Mouse (Mus musculus) limb, embryonic 14.5 days (tissue): Measurements from ENCODE around the gene Ms4a2. TPM values are rescaled to one million over a fixed set of nuclear protein-coding genes. Genes with fewer than 3 reads are reported as not detected.

Experiments used
- ATAC-seq: fragments of 200-750 bp; cut with Nextera tagmentation; 2 replicates; pipeline ENCODE4 v1.8.0; 2017; ENCODE audit warnings: low read depth, moderate number of reproducible peaks, moderate TSS enrichment; ENCODE audit not compliant: low FRiP score
- DNase-seq: peaks from one replicate; pipeline ENCODE4 v3.0.0-alpha.2; 2015; ENCODE audit warnings: low spot score
- H3K27ac ChIP-seq: fragments of 300-500 bp; sonication (generic); replicated peaks from 2 replicates; pipeline ENCODE4 v1.5.1; 2014; ENCODE audit warnings: low read depth, mild to moderate bottlenecking, low read length, moderate library complexity, mixed read lengths
- H3K27me3 ChIP-seq: fragments of 300-500 bp; sonication (generic); 2 replicates; pipeline ENCODE4 v1.6.1; 2014; ENCODE audit warnings: low read length, mixed read lengths; ENCODE audit not compliant: control insufficient read depth, insufficient read depth
- H3K36me3 ChIP-seq: fragments of 300-500 bp; sonication (generic); 2 replicates; pipeline ENCODE4 v1.6.1; 2014; ENCODE audit warnings: mild to moderate bottlenecking, low read length, moderate library complexity, mixed read lengths; ENCODE audit not compliant: control insufficient read depth, insufficient read depth
- H3K4me1 ChIP-seq: fragments of 300-500 bp; sonication (generic); 2 replicates; pipeline ENCODE4 v1.6.1; 2014; ENCODE audit warnings: antibody characterized with exemption, low read length, mixed read lengths; ENCODE audit not compliant: control insufficient read depth, insufficient read depth
- H3K4me2 ChIP-seq: fragments of 300-500 bp; sonication (generic); replicated peaks from 2 replicates; pipeline ENCODE4 v1.6.1; 2014; ENCODE audit warnings: low read depth, mild to moderate bottlenecking, low read length, moderate library complexity; ENCODE audit not compliant: severe bottlenecking
- H3K4me3 ChIP-seq: fragments of 300-500 bp; sonication (generic); replicated peaks from 2 replicates; pipeline ENCODE4 v1.5.1; 2014; ENCODE audit warnings: low read length
- H3K9ac ChIP-seq: fragments of 300-500 bp; sonication (generic); 2 replicates; pipeline ENCODE4 v1.6.1; 2014; ENCODE audit warnings: mild to moderate bottlenecking, low read depth, low read length, moderate library complexity; ENCODE audit not compliant: severe bottlenecking
- H3K9me3 ChIP-seq: fragments of 300-500 bp; sonication (generic); 2 replicates; pipeline ENCODE4 v1.6.1; 2016; ENCODE audit warnings: low read length; ENCODE audit not compliant: control insufficient read depth
- POLR2A ChIP-seq: fragments of 200-500 bp; IDR thresholded peaks from 2 replicates; pipeline ENCODE4 v1.8.0; 2012; ENCODE audit warnings: inconsistent platforms, mild to moderate bottlenecking, moderate library complexity, borderline replicate concordance; ENCODE audit not compliant: insufficient read depth, insufficient read length; ENCODE audit errors: extremely low read depth
- whole genome bisulfite sequencing: fragments of 180-500 bp; shearing (Covaris S2); extraction: QIAGEN DNeasy Blood & Tissue Kit; methylation state at CpG from one replicate; pipeline ENCODE4 v1.1.7; 2014; 5-methylcytosine and 5-hydroxymethylcytosine counted together
- polyA plus RNA-seq, 2 experiments: library from polyadenylated mRNA; depleted of rRNA in 1 of 2; stranded (reverse) in 1 of 2; unstranded in 1 of 2; fragments of >200 nt; fragmentation: Nextera tagmentation in 1 of 2; extraction: Ambion mirVana in 1 of 2; gene quantifications; 2 replicates each; pipeline versions ENCODE4 v1.2.1 to v1.2.3; 2012 to 2014

The Ms4a2 gene
- polyA plus RNA-seq, 2 experiments = 1.5 to 1.8 TPM

- no peak for DNase-seq
These were observed 34.3 kb downstream of the Ms4a2 start for GRCm38 (mm10) chr19:11589205-11589604.

GRCm38 (mm10) chr19:11574965-11575364, 48.6 kb downstream of the Ms4a2 start:
- Histone ChIP-seq H3K27me3 (no peaks in the 10 kb centered on the region), H3K4me2 (no peak overlapping the region), H3K36me3 (no peaks in the 10 kb centered on the region), H3K9me3 (no peaks in the 10 kb centered on the region), H3K4me1 (no peaks in the 10 kb centered on the region), H3K9ac (no peak overlapping the region), H3K27ac (no peak overlapping the region), H3K4me3 (no peak overlapping the region)
- 90% methylated on average over 8 of the region's 8 CpGs for whole genome bisulfite sequencing
- no peak for TF ChIP-seq POLR2A
- DNase-seq (no peak), ATAC-seq (no peak)

More at GRCm38 (mm10) chr19:11589205-11589604, 34.3 kb downstream of the Ms4a2 start:
- no peaks in the 10 kb centered on the region for H3K4me1 ChIP-seq
- H3K9ac ChIP-seq = no peak overlapping the region
- no peak overlapping the region for H3K4me2 ChIP-seq
- no peak overlapping the region for H3K4me3 ChIP-seq
- no peaks in the 10 kb centered on the region for H3K36me3 ChIP-seq
- no peak for ATAC-seq
- H3K9me3 ChIP-seq = no peaks in the 10 kb centered on the region
- H3K27me3 ChIP-seq = no peaks in the 10 kb centered on the region
- no peak overlapping the region for H3K27ac ChIP-seq
- TF ChIP-seq POLR2A = no peak
- 68% methylated on average over 4 of the region's 4 CpGs for WGBS

Other genes starting within 250 kb of the Ms4a2 start
- gene Ms4a4a, start 248.2 kb downstream of the Ms4a2 start, polyA plus RNA-seq (2012; rRNA removed) = 1.2 and 1.9 TPM in 2 replicates
- 3.3 and 4.4 TPM in 2 replicates for gene Ms4a4a, start 248.2 kb downstream of the Ms4a2 start, polyA plus RNA-seq (2014; fragmentation: Nextera tagmentation; extraction: Ambion mirVana)
- gene Ms4a4c, start 218.9 kb downstream of the Ms4a2 start, polyA plus RNA-seq (2012; rRNA removed) = 0.49 and 0.60 TPM in 2 replicates
- gene Ms4a4c, start 218.9 kb downstream of the Ms4a2 start, polyA plus RNA-seq (2014; fragmentation: Nextera tagmentation; extraction: Ambion mirVana) = 0.69 and 2.2 TPM in 2 replicates
- 0.06 TPM in 1 of 2 replicates, not detected in the other for gene Ms4a4b, start 180.2 kb downstream of the Ms4a2 start, polyA plus RNA-seq (2012; rRNA removed)
- gene Ms4a4b, start 180.2 kb downstream of the Ms4a2 start, polyA plus RNA-seq (2014; fragmentation: Nextera tagmentation; extraction: Ambion mirVana) = 0.19 and 0.26 TPM in 2 replicates
- 4.2 and 7.2 TPM in 2 replicates for gene Ms4a6c, start 154.4 kb downstream of the Ms4a2 start, polyA plus RNA-seq (2012; rRNA removed)
- gene Ms4a6c, start 154.4 kb downstream of the Ms4a2 start, polyA plus RNA-seq (2014; fragmentation: Nextera tagmentation; extraction: Ambion mirVana) = 6.8 and 9.4 TPM in 2 replicates
- 0.11 and 0.33 TPM in 2 replicates for gene Gm8369, start 137.8 kb downstream of the Ms4a2 start, polyA plus RNA-seq (2012; rRNA removed)
- gene Gm8369, start 137.8 kb downstream of the Ms4a2 start, polyA plus RNA-seq (2014; fragmentation: Nextera tagmentation; extraction: Ambion mirVana) = not detected in 2 replicates
- 6.0 and 6.9 TPM in 2 replicates for gene Ms4a6b, start 107.2 kb downstream of the Ms4a2 start, polyA plus RNA-seq (2012; rRNA removed)
- 9.4 and 10.0 TPM in 2 replicates for gene Ms4a6b, start 107.2 kb downstream of the Ms4a2 start, polyA plus RNA-seq (2014; fragmentation: Nextera tagmentation; extraction: Ambion mirVana)
- 0.83 and 0.97 TPM in 2 replicates for gene Ms4a4d, start 86.9 kb downstream of the Ms4a2 start, polyA plus RNA-seq (2012; rRNA removed)
- 2.1 and 2.2 TPM in 2 replicates for gene Ms4a4d, start 86.9 kb downstream of the Ms4a2 start, polyA plus RNA-seq (2014; fragmentation: Nextera tagmentation; extraction: Ambion mirVana)
- gene Ms4a6d, start 18.9 kb downstream of the Ms4a2 start, polyA plus RNA-seq (2012; rRNA removed) = 5.3 and 5.4 TPM in 2 replicates
- gene Ms4a6d, start 18.9 kb downstream of the Ms4a2 start, polyA plus RNA-seq (2014; fragmentation: Nextera tagmentation; extraction: Ambion mirVana) = 7.4 TPM in 2 replicates
- 0.13 TPM in 1 of 2 replicates, not detected in the other for gene Ms4a3, start 17.1 kb upstream of the Ms4a2 start, polyA plus RNA-seq (2012; rRNA removed)
- 0.39 TPM in 1 of 2 replicates, not detected in the other for gene Ms4a3, start 17.1 kb upstream of the Ms4a2 start, polyA plus RNA-seq (2014; fragmentation: Nextera tagmentation; extraction: Ambion mirVana)
- gene Oosp2, start 36.8 kb upstream of the Ms4a2 start, polyA plus RNA-seq (2012; rRNA removed) = not detected in 2 replicates
- gene Oosp2, start 36.8 kb upstream of the Ms4a2 start, polyA plus RNA-seq (2014; fragmentation: Nextera tagmentation; extraction: Ambion mirVana) = not detected in 2 replicates
- not detected in 2 replicates for gene Oosp1, start 67.4 kb upstream of the Ms4a2 start, polyA plus RNA-seq (2012; rRNA removed)
- gene Oosp1, start 67.4 kb upstream of the Ms4a2 start, polyA plus RNA-seq (2014; fragmentation: Nextera tagmentation; extraction: Ambion mirVana) = not detected in 2 replicates
- not detected in 2 replicates for gene Oosp3, start 73.3 kb upstream of the Ms4a2 start, polyA plus RNA-seq (2012; rRNA removed)
- gene Oosp3, start 73.3 kb upstream of the Ms4a2 start, polyA plus RNA-seq (2014; fragmentation: Nextera tagmentation; extraction: Ambion mirVana) = not detected in 2 replicates
- gene Gif, start 123.8 kb upstream of the Ms4a2 start, polyA plus RNA-seq (2012; rRNA removed) = not detected in 2 replicates
- gene Gif, start 123.8 kb upstream of the Ms4a2 start, polyA plus RNA-seq (2014; fragmentation: Nextera tagmentation; extraction: Ambion mirVana) = not detected in 2 replicates
- 19.0 and 30.3 TPM in 2 replicates for gene Mrpl16, start 146.7 kb upstream of the Ms4a2 start, polyA plus RNA-seq (2012; rRNA removed)
- gene Mrpl16, start 146.7 kb upstream of the Ms4a2 start, polyA plus RNA-seq (2014; fragmentation: Nextera tagmentation; extraction: Ambion mirVana) = 49.4 and 50.7 TPM in 2 replicates
- 3.9 and 5.2 TPM in 2 replicates for gene Stx3, start 195.7 kb upstream of the Ms4a2 start, polyA plus RNA-seq (2012; rRNA removed)
- gene Stx3, start 195.7 kb upstream of the Ms4a2 start, polyA plus RNA-seq (2014; fragmentation: Nextera tagmentation; extraction: Ambion mirVana) = 6.7 and 7.9 TPM in 2 replicates
- gene Olfr1417, start 215.5 kb upstream of the Ms4a2 start, polyA plus RNA-seq (2012; rRNA removed) = not detected in 2 replicates
- not detected in 2 replicates for gene Olfr1417, start 215.5 kb upstream of the Ms4a2 start, polyA plus RNA-seq (2014; fragmentation: Nextera tagmentation; extraction: Ambion mirVana)
- not detected in 2 replicates for gene Olfr1418, start 237.3 kb upstream of the Ms4a2 start, polyA plus RNA-seq (2012; rRNA removed)
- not detected in 2 replicates for gene Olfr1418, start 237.3 kb upstream of the Ms4a2 start, polyA plus RNA-seq (2014; fragmentation: Nextera tagmentation; extraction: Ambion mirVana)